Mouse (Mus musculus) hindbrain, embryonic 16.5 days (tissue): ENCODE data around the gene Mrpl40. TPM values are rescaled to one million over a fixed set of nuclear protein-coding genes. Genes with fewer than 3 reads are reported as not detected.

Experiments
- ATAC-seq: fragments of 200-750 bp; cut with Nextera tagmentation; 2 replicates; pipeline ENCODE4 v1.8.0; 2017; ENCODE audit warnings: moderate TSS enrichment, moderate library complexity
- H3K27ac ChIP-seq: fragments of 300-500 bp; sonication (generic); 2 replicates; pipeline ENCODE4 v1.5.1; 2014; ENCODE audit warnings: low read depth, mild to moderate bottlenecking, control low read depth, low read length, moderate library complexity
- H3K27me3 ChIP-seq: fragments of 300-500 bp; sonication (generic); replicated peaks from 2 replicates; pipeline ENCODE4 v1.6.1; 2014; ENCODE audit warnings: low read length; ENCODE audit not compliant: control insufficient read depth, insufficient read depth
- H3K36me3 ChIP-seq: fragments of 300-500 bp; sonication (generic); 2 replicates; pipeline ENCODE4 v1.6.1; 2014; ENCODE audit warnings: mild to moderate bottlenecking, low read length, moderate library complexity, mixed read lengths; ENCODE audit not compliant: control insufficient read depth, insufficient read depth
- H3K4me1 ChIP-seq: fragments of 300-500 bp; sonication (generic); 2 replicates; pipeline ENCODE4 v1.6.1; 2014; ENCODE audit warnings: low read depth, low read length; ENCODE audit not compliant: control insufficient read depth, insufficient read depth
- H3K4me2 ChIP-seq: fragments of 300-500 bp; sonication (generic); 2 replicates; pipeline ENCODE4 v1.6.1; 2014; ENCODE audit warnings: mild to moderate bottlenecking, low read length, control low read depth, moderate library complexity
- H3K4me3 ChIP-seq: fragments of 300-500 bp; sonication (generic); 2 replicates; pipeline ENCODE4 v1.5.1; 2014; ENCODE audit warnings: mild to moderate bottlenecking, low read length, control low read depth, moderate library complexity
- H3K9ac ChIP-seq: fragments of 300-500 bp; sonication (generic); 2 replicates; pipeline ENCODE4 v1.6.1; 2014; ENCODE audit warnings: low read depth, mild to moderate bottlenecking, control low read depth, low read length, moderate library complexity
- H3K9me3 ChIP-seq: fragments of 300-500 bp; sonication (generic); 2 replicates; pipeline ENCODE4 v1.6.1; 2014; ENCODE audit warnings: mild to moderate bottlenecking, low read length, moderate library complexity; ENCODE audit not compliant: control insufficient read depth
- WGBS: fragments of 180-500 bp; shearing (Covaris S2); extraction: QIAGEN DNeasy Blood & Tissue Kit; methylation state at CpG from one replicate; pipeline ENCODE4 v1.1.7; 2014; 5-methylcytosine and 5-hydroxymethylcytosine counted together
- polyA plus RNA-seq: library from polyadenylated mRNA; unstranded; fragments of >200 nt; fragmentation: Nextera tagmentation; extraction: Ambion mirVana; gene quantifications from 2 replicates; pipeline ENCODE4 v1.2.1, GENCODE M21; 2015

Mrpl40 gene
- 75.2 and 79.1 TPM in 2 replicates for polyA plus RNA-seq

- peak within 1 kb of the TSS; percentile 97 for H3K27ac ChIP-seq
- H3K4me2 ChIP-seq, result peak within 1 kb of the TSS; percentile 78
- no peaks in the 10 kb centered on the region for H3K27me3 ChIP-seq
- H3K4me3 ChIP-seq, result peak within 1 kb of the TSS; percentile 98
- peaks cover 16% of the 10 kb centered on the region for H3K36me3 ChIP-seq
- WGBS, result under 1% methylated on average over 88 of the region's 93 CpGs
- peak within 1 kb of the TSS; percentile 95 for H3K9ac ChIP-seq
- peak; percentile 91 for ATAC-seq
- no peaks in the 10 kb centered on the region for H3K9me3 ChIP-seq
- H3K4me1 ChIP-seq, result peaks cover 17% of the 10 kb centered on the region
These were observed at the start of gene Mrpl40, which contains the start of gene Hira for GRCm38 (mm10) chr16:18876442-18877308. TSS of gene Mrpl40 (minus strand) at chr16:18876862. TSS of gene Hira (plus strand) at chr16:18877037.

GRCm38 (mm10) chr16:18921771-18922170 is 45.1 kb upstream of the Mrpl40 start:
- no peak overlapping the region for H3K4me2 ChIP-seq
- ATAC-seq, result no peak
- no peak overlapping the region for H3K4me3 ChIP-seq

GRCm38 (mm10) chr16:18916064-18916463 is 39.4 kb upstream of the Mrpl40 start:
- H3K4me1 ChIP-seq, result no peaks in the 10 kb centered on the region
- no peak overlapping the region for H3K4me2 ChIP-seq
- ATAC-seq, result no peak
- H3K27ac ChIP-seq, result no peak overlapping the region
- 98% methylated on average over 4 of the region's 4 CpGs for WGBS
- no peaks in the 10 kb centered on the region for H3K27me3 ChIP-seq
- H3K9me3 ChIP-seq, result no peaks in the 10 kb centered on the region
- H3K9ac ChIP-seq, result no peak overlapping the region
- no peak overlapping the region for H3K4me3 ChIP-seq
- H3K36me3 ChIP-seq, result peaks cover 28% of the 10 kb centered on the region

More at GRCm38 (mm10) chr16:18921771-18922170, 45.1 kb upstream of the Mrpl40 start:
- Histone ChIP-seq H3K27me3 (no peaks in the 10 kb centered on the region), H3K9ac (no peak overlapping the region), H3K9me3 (no peaks in the 10 kb centered on the region), H3K4me1 (no peaks in the 10 kb centered on the region), H3K27ac (no peak overlapping the region), H3K36me3 (peaks cover 39% of the 10 kb centered on the region)
- WGBS, result 92% methylated on average over 2 of the region's 2 CpGs

GRCm38 (mm10) chr16:18905648-18906047 is 29.0 kb upstream of the Mrpl40 start:
- ATAC-seq, result no peak
- peaks cover 19% of the 10 kb centered on the region for H3K36me3 ChIP-seq
- H3K4me3 ChIP-seq, result no peak overlapping the region

GRCm38 (mm10) chr16:18896429-18896828 is 19.8 kb upstream of the Mrpl40 start:
- Histone ChIP-seq H3K9ac (no peak overlapping the region), H3K27ac (no peak overlapping the region), H3K4me2 (no peak overlapping the region), H3K27me3 (no peaks in the 10 kb centered on the region), H3K9me3 (no peaks in the 10 kb centered on the region), H3K4me3 (no peak overlapping the region), H3K36me3 (peaks cover 11% of the 10 kb centered on the region), H3K4me1 (no peaks in the 10 kb centered on the region)
- WGBS, result 83% methylated on average over 10 of the region's 10 CpGs
- no peak for ATAC-seq

More at GRCm38 (mm10) chr16:18905648-18906047, 29.0 kb upstream of the Mrpl40 start:
- H3K27me3 ChIP-seq, result no peaks in the 10 kb centered on the region
- H3K27ac ChIP-seq, result no peak overlapping the region
- H3K9ac ChIP-seq, result no peak overlapping the region
- WGBS, result 90% methylated on average over 1 of the region's 1 CpGs
- H3K4me1 ChIP-seq, result no peaks in the 10 kb centered on the region
- no peaks in the 10 kb centered on the region for H3K9me3 ChIP-seq
- no peak overlapping the region for H3K4me2 ChIP-seq

- H3K36me3 ChIP-seq, result peaks cover 11% of the 10 kb centered on the region
- no peak for ATAC-seq
- WGBS, result 93% methylated on average over 3 of the region's 3 CpGs
These were observed 18.6 kb upstream of the Mrpl40 start for GRCm38 (mm10) chr16:18895249-18895648.

GRCm38 (mm10) chr16:18893840-18894372 is 17.2 kb upstream of the Mrpl40 start:
- no peak for ATAC-seq

More at GRCm38 (mm10) chr16:18895249-18895648, 18.6 kb upstream of the Mrpl40 start:
- H3K9ac ChIP-seq, result no peak overlapping the region
- no peak overlapping the region for H3K4me2 ChIP-seq
- H3K4me3 ChIP-seq, result no peak overlapping the region
- H3K27ac ChIP-seq, result no peak overlapping the region
- H3K9me3 ChIP-seq, result no peaks in the 10 kb centered on the region
- no peaks in the 10 kb centered on the region for H3K4me1 ChIP-seq
- H3K27me3 ChIP-seq, result no peaks in the 10 kb centered on the region

GRCm38 (mm10) chr16:18884044-18884443 is 7.4 kb upstream of the Mrpl40 start:
- no peak overlapping the region for H3K27ac ChIP-seq
- H3K4me2 ChIP-seq, result no peak overlapping the region
- H3K9ac ChIP-seq, result no peak overlapping the region
- no peaks in the 10 kb centered on the region for H3K9me3 ChIP-seq
- no peak for ATAC-seq
- H3K27me3 ChIP-seq, result no peaks in the 10 kb centered on the region
- peaks cover 2% of the 10 kb centered on the region; the same call in 1 of the 2 replicates for H3K36me3 ChIP-seq
- H3K4me1 ChIP-seq, result peaks cover 17% of the 10 kb centered on the region
- H3K4me3 ChIP-seq, result no peak overlapping the region

More at GRCm38 (mm10) chr16:18893840-18894372, 17.2 kb upstream of the Mrpl40 start:
- H3K9me3 ChIP-seq, result no peaks in the 10 kb centered on the region
- H3K27ac ChIP-seq, result no peak overlapping the region
- 81% methylated on average over 4 of the region's 4 CpGs for WGBS
- no peaks in the 10 kb centered on the region for H3K27me3 ChIP-seq
- H3K4me1 ChIP-seq, result no peaks in the 10 kb centered on the region
- H3K9ac ChIP-seq, result no peak overlapping the region
- peaks cover 3% of the 10 kb centered on the region for H3K36me3 ChIP-seq
- H3K4me2 ChIP-seq, result no peak overlapping the region
- no peak overlapping the region for H3K4me3 ChIP-seq

GRCm38 (mm10) chr16:18878091-18878720 is 1.5 kb upstream of the Mrpl40 start:
- Histone ChIP-seq H3K4me2 (peak overlapping the region; percentile 78), H3K4me3 (peak overlapping the region; percentile 98), H3K9ac (peak overlapping the region; percentile 95), H3K9me3 (no peaks in the 10 kb centered on the region), H3K36me3 (peaks cover 8% of the 10 kb centered on the region), H3K27me3 (no peaks in the 10 kb centered on the region), H3K4me1 (peaks cover 17% of the 10 kb centered on the region), H3K27ac (peak overlapping the region; percentile 97)
- WGBS, result 22% methylated on average over 20 of the region's 20 CpGs
- peak; percentile 1; the same call in 1 of the 2 replicates for ATAC-seq
